Mouse (Mus musculus) ES-Bruce4 (cell line): ENCODE data around the gene Hs3st2. TPM values are rescaled to one million over a fixed set of nuclear protein-coding genes. Genes with fewer than 3 reads are reported as not detected.

Source experiments
- H3K27ac ChIP-seq: 2 replicates; pipeline ENCODE4 v1.5.1; 2012; ENCODE audit warnings: low read length, inconsistent platforms; ENCODE audit not compliant: insufficient read depth
- H3K27me3 ChIP-seq: 2 replicates; pipeline ENCODE4 v1.6.1; 2012; ENCODE audit warnings: mild to moderate bottlenecking, low read length, inconsistent platforms; ENCODE audit not compliant: control insufficient read depth, poor library complexity, insufficient read depth, severe bottlenecking
- H3K36me3 ChIP-seq: 2 replicates; pipeline ENCODE4 v1.6.1; 2012; ENCODE audit warnings: inconsistent platforms, mild to moderate bottlenecking, low read length, moderate library complexity; ENCODE audit not compliant: control insufficient read depth, poor library complexity, insufficient read depth, severe bottlenecking
- H3K4me1 ChIP-seq: one replicate; pipeline ENCODE4 v1.8.1; 2011; ENCODE audit warnings: low read length; ENCODE audit not compliant: control insufficient read depth, insufficient read depth
- H3K4me3 ChIP-seq: 2 replicates; pipeline ENCODE4 v1.5.1; 2011; ENCODE audit warnings: low read depth, mild to moderate bottlenecking, low read length
- H3K9ac ChIP-seq: 2 replicates; pipeline ENCODE4 v1.6.1; 2012; ENCODE audit warnings: low read depth, mild to moderate bottlenecking, inconsistent platforms; ENCODE audit not compliant: poor library complexity, severe bottlenecking
- H3K9me3 ChIP-seq: replicated peaks from 2 replicates; pipeline ENCODE4 v1.6.1; 2012; ENCODE audit warnings: mild to moderate bottlenecking, low read length, inconsistent platforms; ENCODE audit not compliant: control insufficient read depth, poor library complexity, insufficient read depth, severe bottlenecking
- CTCF ChIP-seq: IDR thresholded peaks from one replicate; pipeline ENCODE4 v1.8.1; 2011; ENCODE audit warnings: low read depth, low read length
- EP300 ChIP-seq: IDR thresholded peaks from 2 replicates; pipeline ENCODE4 v1.6.1; 2011; ENCODE audit warnings: low read depth, low read length; ENCODE audit not compliant: insufficient read depth
- POLR2A ChIP-seq: IDR thresholded peaks from one replicate; pipeline ENCODE4 v1.8.1; 2011; ENCODE audit warnings: low read length; ENCODE audit not compliant: insufficient read depth
- polyA plus RNA-seq: library from polyadenylated mRNA; stranded (reverse); fragments of >200 nt; gene quantifications from 2 replicates; pipeline ENCODE4 v1.2.4, GENCODE M21; 2011; ENCODE audit warnings: low read depth; ENCODE audit not compliant: missing spikeins, insufficient read depth, insufficient read length

The Hs3st2 gene
- polyA plus RNA-seq, 1 experiment: not detected

DNA sequence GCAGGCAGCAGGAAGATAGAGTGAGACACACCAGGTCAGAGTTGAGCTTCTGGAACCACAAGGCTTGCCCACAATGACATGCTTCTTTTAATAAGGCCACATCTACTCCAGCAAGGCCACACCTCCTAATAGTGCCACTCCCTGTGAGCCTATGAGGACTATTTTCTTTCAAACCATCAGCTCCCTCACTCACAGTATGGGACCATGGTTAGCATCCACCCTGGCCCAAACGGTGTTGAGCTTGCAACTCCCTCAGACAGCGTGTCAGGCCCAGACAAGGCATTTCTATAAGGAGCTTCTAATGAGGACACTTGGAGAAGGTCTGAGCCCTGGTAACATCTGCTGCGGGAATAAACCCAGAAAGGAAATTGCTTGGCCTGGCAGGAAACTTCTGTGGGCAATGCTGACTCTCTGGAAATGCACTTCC is 125.5 kb downstream of the Hs3st2 start:
- H3K27me3 ChIP-seq: no peaks in the 10 kb centered on the region
- no peak overlapping the region for H3K27ac ChIP-seq
- H3K4me3 ChIP-seq: no peak overlapping the region
- no peaks in the 10 kb centered on the region for H3K4me1 ChIP-seq
- H3K9me3 ChIP-seq: no peaks in the 10 kb centered on the region
- TF ChIP-seq POLR2A (no peak), EP300 (no peak), CTCF (no peak)
- no peak overlapping the region for H3K9ac ChIP-seq
- no peaks in the 10 kb centered on the region for H3K36me3 ChIP-seq

DNA sequence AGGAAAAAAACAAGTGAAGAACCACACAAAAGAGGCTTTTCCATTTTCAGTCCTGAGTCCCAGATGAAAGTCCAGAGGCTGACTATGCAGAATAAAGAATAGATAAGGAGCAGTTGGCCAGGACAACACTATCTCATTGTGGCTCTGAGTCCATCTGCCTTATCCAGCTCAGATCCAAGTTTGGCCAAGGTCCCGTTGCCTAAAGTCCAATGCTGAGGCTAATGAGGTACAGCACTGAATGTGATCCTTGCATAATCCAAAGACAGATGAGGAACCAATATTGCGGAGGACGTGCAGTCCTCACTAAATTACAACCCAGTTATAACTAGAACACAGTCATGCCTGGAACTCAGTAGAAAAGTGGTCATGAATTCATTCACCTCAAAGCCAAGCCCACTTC is 130.5 kb downstream of the Hs3st2 start:
- Histone ChIP-seq H3K9me3 (no peaks in the 10 kb centered on the region), H3K9ac (no peak overlapping the region), H3K4me3 (no peak overlapping the region), H3K4me1 (no peaks in the 10 kb centered on the region), H3K27ac (no peak overlapping the region), H3K27me3 (no peaks in the 10 kb centered on the region), H3K36me3 (no peaks in the 10 kb centered on the region)
- no peak for TF ChIP-seq EP300
- TF ChIP-seq POLR2A: no peak
- no peak for TF ChIP-seq CTCF

- no peak overlapping the region for H3K4me3 ChIP-seq
- no peaks in the 10 kb centered on the region for H3K4me1 ChIP-seq
- no peaks in the 10 kb centered on the region for H3K9me3 ChIP-seq
- TF ChIP-seq CTCF: no peak
- no peak for TF ChIP-seq EP300
- no peak for TF ChIP-seq POLR2A
- H3K36me3 ChIP-seq: no peaks in the 10 kb centered on the region
- no peak overlapping the region for H3K9ac ChIP-seq
- no peak overlapping the region for H3K27ac ChIP-seq
- no peaks in the 10 kb centered on the region for H3K27me3 ChIP-seq
These were observed 137.4 kb downstream of the Hs3st2 start for GRCm38 (mm10) chr7:121529023-121529422.

DNA sequence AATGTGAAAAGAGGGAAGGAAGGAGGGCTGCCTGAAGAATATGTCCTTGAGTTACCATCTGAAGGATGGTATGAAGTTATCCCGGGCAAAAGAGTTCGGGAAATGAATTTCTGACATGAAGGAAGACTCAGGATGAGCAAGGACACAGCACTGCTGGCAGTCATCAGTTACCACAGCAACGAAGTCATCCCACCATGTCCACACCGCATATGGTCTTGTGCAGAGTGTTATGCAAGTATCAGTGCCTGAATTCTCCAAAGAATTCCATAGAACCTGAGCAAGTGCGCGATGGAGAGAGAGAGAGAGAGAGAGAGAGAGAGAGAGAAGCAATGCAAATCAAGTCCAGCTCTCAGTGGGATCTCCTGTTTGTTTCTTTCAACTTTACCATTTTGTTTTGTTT is 142.0 kb downstream of the Hs3st2 start:
- no peak for TF ChIP-seq CTCF
- no peak for TF ChIP-seq EP300
- no peak for TF ChIP-seq POLR2A
- Histone ChIP-seq H3K27ac (no peak overlapping the region), H3K4me1 (no peaks in the 10 kb centered on the region), H3K9ac (no peak overlapping the region), H3K4me3 (no peak overlapping the region), H3K27me3 (no peaks in the 10 kb centered on the region), H3K9me3 (no peaks in the 10 kb centered on the region), H3K36me3 (no peaks in the 10 kb centered on the region)

DNA sequence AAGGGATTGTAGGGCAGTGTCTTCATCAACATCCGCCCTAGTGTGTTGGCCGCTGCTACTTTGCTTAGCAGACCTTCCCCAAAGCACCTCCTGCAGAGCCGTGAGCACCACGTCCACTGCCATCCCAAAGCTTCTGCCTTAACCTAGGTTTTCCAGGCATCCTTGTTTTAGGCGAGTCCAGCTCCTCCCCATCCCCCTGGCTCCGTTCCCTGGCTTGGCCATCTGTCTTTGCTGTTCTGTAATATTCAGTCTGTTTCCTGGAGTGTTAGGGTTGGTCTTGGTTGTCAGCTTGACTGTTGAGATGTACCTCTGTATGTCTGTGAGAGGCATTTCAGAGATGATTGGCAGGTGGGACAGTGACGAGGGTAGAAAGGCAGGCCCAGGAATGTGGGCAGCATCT is 142.7 kb downstream of the Hs3st2 start:
- Histone ChIP-seq H3K4me3 (no peak overlapping the region), H3K4me1 (no peaks in the 10 kb centered on the region), H3K27ac (no peak overlapping the region), H3K9me3 (no peaks in the 10 kb centered on the region), H3K27me3 (no peaks in the 10 kb centered on the region), H3K36me3 (no peaks in the 10 kb centered on the region), H3K9ac (no peak overlapping the region)
- TF ChIP-seq EP300 (no peak), POLR2A (no peak), CTCF (no peak)

DNA sequence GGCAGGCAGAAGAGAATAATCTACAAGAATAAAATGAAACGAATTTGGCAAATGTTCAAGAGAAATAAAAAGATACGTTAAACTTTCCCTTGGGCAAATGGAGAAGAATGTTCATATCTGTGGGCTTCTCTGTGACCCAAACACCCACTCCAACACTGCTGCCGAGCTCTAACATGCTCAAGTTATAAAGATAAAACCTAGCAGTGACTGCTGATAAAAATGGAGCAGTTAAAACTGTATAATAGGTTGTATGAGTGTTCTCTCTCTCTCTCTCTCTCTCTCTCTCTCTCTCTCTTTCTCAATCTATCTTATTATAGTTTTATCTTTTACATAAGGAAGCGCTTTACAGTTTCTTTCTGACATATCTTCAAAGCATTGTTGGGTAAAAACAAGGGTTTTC is 144.3 kb downstream of the Hs3st2 start:
- Histone ChIP-seq H3K27me3 (no peaks in the 10 kb centered on the region), H3K27ac (no peak overlapping the region), H3K36me3 (no peaks in the 10 kb centered on the region), H3K4me1 (no peaks in the 10 kb centered on the region), H3K9ac (no peak overlapping the region), H3K9me3 (no peaks in the 10 kb centered on the region), H3K4me3 (no peak overlapping the region)
- TF ChIP-seq POLR2A (no peak), EP300 (no peak), CTCF (no peak)
